Mouse (Mus musculus): Measurements from ENCODE around the gene Tom1. TPM values are rescaled to one million over a fixed set of nuclear protein-coding genes. Genes with fewer than 3 reads are reported as not detected.

Gene Tom1
- polyA plus RNA-seq, 1 experiment from 2014 or later, result 40.3 TPM

GRCm38 (mm10) chr8:75018274-75018972 lies 15.1 kb upstream of the Tom1 start:
- peak overlapping the region; percentile 59; the same call in 1 of the 2 replicates for H3K27ac ChIP-seq
- H3K27me3 ChIP-seq (ENCODE audit: insufficient read depth, poor library complexity, severe bottlenecking), result no peaks in the 10 kb centered on the region
- no peak for DNase-seq (ENCODE audit: low spot score)
- H3K36me3 ChIP-seq, result peaks cover 36% of the 10 kb centered on the region
- H3K4me3 ChIP-seq, result no peak overlapping the region
- H3K9me3 ChIP-seq, result no peaks in the 10 kb centered on the region
- 14% methylated on average over 5 of the region's 5 CpGs for WGBS
- H3K4me1 ChIP-seq, result peaks cover 14% of the 10 kb centered on the region

- 90% methylated on average over 3 of the region's 3 CpGs for WGBS
- DNase-seq (ENCODE audit: low spot score), result no peak
- no peaks in the 10 kb centered on the region for H3K27me3 ChIP-seq (ENCODE audit: insufficient read depth, poor library complexity, severe bottlenecking)
- H3K4me1 ChIP-seq, result no peaks in the 10 kb centered on the region
- peaks cover 83% of the 10 kb centered on the region for H3K36me3 ChIP-seq
- H3K27ac ChIP-seq, result no peak overlapping the region
- H3K9me3 ChIP-seq, result no peaks in the 10 kb centered on the region
- no peak overlapping the region for H3K4me3 ChIP-seq
Measured at GRCm38 (mm10) chr8:75023660-75024316, 9.7 kb upstream of the Tom1 start.

GRCm38 (mm10) chr8:75025809-75026208 lies 7.7 kb upstream of the Tom1 start:
- Histone ChIP-seq H3K4me3 (no peak overlapping the region), H3K4me1 (no peaks in the 10 kb centered on the region), H3K36me3 (peaks cover 91% of the 10 kb centered on the region), H3K9me3 (no peaks in the 10 kb centered on the region), H3K27ac (no peak overlapping the region), H3K27me3 (ENCODE audit: insufficient read depth, poor library complexity, severe bottlenecking) (no peaks in the 10 kb centered on the region)
- DNase-seq (ENCODE audit: low spot score), result no peak
- WGBS, result 92% methylated on average over 4 of the region's 4 CpGs

- no peak for DNase-seq (ENCODE audit: low spot score)
- Histone ChIP-seq H3K27me3 (ENCODE audit: insufficient read depth, poor library complexity, severe bottlenecking) (no peaks in the 10 kb centered on the region), H3K4me1 (peaks cover 13% of the 10 kb centered on the region), H3K4me3 (no peak overlapping the region), H3K27ac (no peak overlapping the region), H3K9me3 (no peaks in the 10 kb centered on the region), H3K36me3 (peaks cover 49% of the 10 kb centered on the region)
- WGBS, result 96% methylated on average over 3 of the region's 3 CpGs
Measured at GRCm38 (mm10) chr8:75030453-75031024, 3.0 kb upstream of the Tom1 start.

GRCm38 (mm10) chr8:75032961-75033360 lies 544 bp upstream of the Tom1 start:
- H3K27ac ChIP-seq, result peak overlapping the region; percentile 90; the same call in 1 of the 2 replicates
- WGBS, result 59% methylated on average over 5 of the region's 5 CpGs
- peaks cover 24% of the 10 kb centered on the region for H3K4me1 ChIP-seq
- no peak for DNase-seq (ENCODE audit: low spot score)
- H3K4me3 ChIP-seq, result peak overlapping the region; percentile 78
- H3K27me3 ChIP-seq (ENCODE audit: insufficient read depth, poor library complexity, severe bottlenecking), result no peaks in the 10 kb centered on the region
- H3K36me3 ChIP-seq, result peaks cover 33% of the 10 kb centered on the region
- no peaks in the 10 kb centered on the region for H3K9me3 ChIP-seq

GRCm38 (mm10) chr8:75034285-75034684 lies 780 bp downstream of the Tom1 start:
- H3K36me3 ChIP-seq, result peaks cover 22% of the 10 kb centered on the region
- H3K27ac ChIP-seq, result peak overlapping the region; percentile 90
- H3K27me3 ChIP-seq (ENCODE audit: insufficient read depth, poor library complexity, severe bottlenecking), result no peaks in the 10 kb centered on the region
- H3K9me3 ChIP-seq, result no peaks in the 10 kb centered on the region
- WGBS, result under 1% methylated on average over 17 of the region's 17 CpGs
- H3K4me1 ChIP-seq, result peaks cover 37% of the 10 kb centered on the region
- peak overlapping the region; percentile 78 for H3K4me3 ChIP-seq
- DNase-seq (ENCODE audit: low spot score), result no peak

- Histone ChIP-seq H3K4me1 (peaks cover 45% of the 10 kb centered on the region), H3K36me3 (peaks cover 9% of the 10 kb centered on the region), H3K27me3 (ENCODE audit: insufficient read depth, poor library complexity, severe bottlenecking) (no peaks in the 10 kb centered on the region), H3K9me3 (no peaks in the 10 kb centered on the region), H3K4me3 (no peak overlapping the region), H3K27ac (no peak overlapping the region)
- no peak for DNase-seq (ENCODE audit: low spot score)
Measured at GRCm38 (mm10) chr8:75035640-75036039, 2.1 kb downstream of the Tom1 start.

GRCm38 (mm10) chr8:75038497-75038896 lies 5.0 kb downstream of the Tom1 start:
- DNase-seq (ENCODE audit: low spot score), result no peak
- H3K4me3 ChIP-seq, result peak overlapping the region; percentile 22; the same call in 1 of the 2 replicates
- no peaks in the 10 kb centered on the region for H3K9me3 ChIP-seq
- H3K27me3 ChIP-seq (ENCODE audit: insufficient read depth, poor library complexity, severe bottlenecking), result no peaks in the 10 kb centered on the region
- H3K36me3 ChIP-seq, result peaks cover 2% of the 10 kb centered on the region; the same call in 1 of the 2 replicates
- H3K4me1 ChIP-seq, result peaks cover 44% of the 10 kb centered on the region
- H3K27ac ChIP-seq, result peak overlapping the region; percentile 84

GRCm38 (mm10) chr8:75039754-75040153 lies 6.2 kb downstream of the Tom1 start:
- H3K4me1 ChIP-seq, result peaks cover 39% of the 10 kb centered on the region
- H3K27ac ChIP-seq, result peak overlapping the region; percentile 84
- H3K36me3 ChIP-seq, result peaks cover 2% of the 10 kb centered on the region; the same call in 1 of the 2 replicates
- 46% methylated on average over 1 of the region's 1 CpGs for WGBS
- no peaks in the 10 kb centered on the region for H3K27me3 ChIP-seq (ENCODE audit: insufficient read depth, poor library complexity, severe bottlenecking)
- DNase-seq (ENCODE audit: low spot score), result no peak
- no peaks in the 10 kb centered on the region for H3K9me3 ChIP-seq
- no peak overlapping the region for H3K4me3 ChIP-seq

GRCm38 (mm10) chr8:75042171-75042570 lies 8.7 kb downstream of the Tom1 start:
- DNase-seq (ENCODE audit: low spot score), result no peak
- Histone ChIP-seq H3K4me1 (peaks cover 46% of the 10 kb centered on the region), H3K4me3 (no peak overlapping the region), H3K27ac (no peak overlapping the region), H3K36me3 (peaks cover 2% of the 10 kb centered on the region; the same call in 1 of the 2 replicates), H3K9me3 (no peaks in the 10 kb centered on the region), H3K27me3 (ENCODE audit: insufficient read depth, poor library complexity, severe bottlenecking) (no peaks in the 10 kb centered on the region)
- WGBS, result 85% methylated on average over 2 of the region's 2 CpGs

GRCm38 (mm10) chr8:75042974-75043373 lies 9.5 kb downstream of the Tom1 start:
- no peak for DNase-seq (ENCODE audit: low spot score)
- Histone ChIP-seq H3K4me1 (peaks cover 38% of the 10 kb centered on the region), H3K4me3 (no peak overlapping the region), H3K9me3 (no peaks in the 10 kb centered on the region), H3K27ac (no peak overlapping the region), H3K27me3 (ENCODE audit: insufficient read depth, poor library complexity, severe bottlenecking) (no peaks in the 10 kb centered on the region), H3K36me3 (no peaks in the 10 kb centered on the region)
- 78% methylated on average over 1 of the region's 1 CpGs for WGBS

GRCm38 (mm10) chr8:75046303-75046702 lies 12.8 kb downstream of the Tom1 start:
- Histone ChIP-seq H3K4me1 (peaks cover 11% of the 10 kb centered on the region), H3K36me3 (peaks cover 9% of the 10 kb centered on the region; the same call in 1 of the 2 replicates), H3K27me3 (ENCODE audit: insufficient read depth, poor library complexity, severe bottlenecking) (no peaks in the 10 kb centered on the region), H3K9me3 (no peaks in the 10 kb centered on the region), H3K27ac (no peak overlapping the region; the same call in 1 of the 2 replicates), H3K4me3 (no peak overlapping the region)
- WGBS, result 78% methylated on average over 1 of the region's 1 CpGs
- DNase-seq (ENCODE audit: low spot score), result no peak

GRCm38 (mm10) chr8:75047784-75048183 lies 14.3 kb downstream of the Tom1 start:
- 85% methylated on average over 3 of the region's 3 CpGs for WGBS
- no peak for DNase-seq (ENCODE audit: low spot score)
- no peak overlapping the region for H3K27ac ChIP-seq
- no peak overlapping the region for H3K4me3 ChIP-seq
- H3K27me3 ChIP-seq (ENCODE audit: insufficient read depth, poor library complexity, severe bottlenecking), result no peaks in the 10 kb centered on the region
- H3K4me1 ChIP-seq, result peaks cover 11% of the 10 kb centered on the region
- H3K9me3 ChIP-seq, result no peaks in the 10 kb centered on the region
- peaks cover 13% of the 10 kb centered on the region; the same call in 1 of the 2 replicates for H3K36me3 ChIP-seq

Data from heart, embryonic 10.5 days (tissue).